Mouse (Mus musculus) kidney, adult 9 months (tissue): Measurements from ENCODE around the gene Tmem206.
A peak's percentile ranks its signal among the peaks of the same experiment; 100 is the strongest.

Source experiments
- DNase-seq: peaks from one replicate; pipeline ENCODE4 v3.0.0; 2022

Tmem206 gene

DNA sequence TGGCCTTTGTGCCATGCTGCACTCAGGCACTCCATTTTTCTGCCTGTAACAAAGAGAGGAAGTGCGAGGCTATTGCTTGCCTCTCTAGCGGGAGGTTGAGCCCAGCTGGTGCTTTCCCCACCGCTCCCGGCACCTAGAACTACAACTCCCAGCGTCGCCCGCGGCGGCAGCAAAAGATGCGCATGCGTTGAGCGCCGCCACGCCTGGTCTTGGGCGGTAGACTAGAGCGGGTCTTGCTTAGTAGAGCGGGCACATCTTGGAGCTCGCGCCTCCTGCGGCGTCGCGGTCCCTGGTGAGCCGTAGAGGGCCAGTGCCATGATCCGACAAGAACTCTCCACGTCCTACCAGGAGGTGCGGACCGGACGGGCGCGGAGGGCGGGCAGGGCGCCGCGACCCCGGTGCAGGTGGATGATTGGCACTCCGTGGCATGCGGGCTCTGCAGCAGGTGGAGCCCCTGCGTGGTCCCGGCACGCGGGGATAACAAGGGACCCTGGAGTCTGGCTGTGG, at the start of gene Tmem206:
TSS of gene Tmem206 (plus strand) at position 187 of the 507 bp plus-strand sequence.
- DNase-seq = peak; percentile 95

DNA sequence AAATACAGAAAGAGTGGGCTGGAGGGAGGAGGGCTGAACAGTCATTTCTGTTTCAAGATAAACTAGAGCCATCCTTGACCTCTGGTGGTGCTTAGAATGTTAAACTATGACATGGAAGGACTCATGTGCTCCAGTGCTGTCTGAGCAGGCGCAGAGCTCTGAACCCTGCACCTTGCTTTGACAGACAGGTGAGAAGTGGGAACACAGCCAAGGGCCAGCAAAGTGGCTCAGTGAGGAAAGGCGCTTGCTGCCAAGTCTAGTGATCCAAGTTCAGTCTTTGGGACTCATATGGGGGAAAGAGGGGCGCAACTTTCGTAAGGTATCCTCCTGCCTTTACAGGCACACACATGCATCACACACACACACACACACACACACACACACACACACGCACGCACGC, 49.5 kb upstream of the Tmem206 start:
- peak; percentile 39 for DNase-seq

GRCm38 (mm10) chr1:191277549-191278059, 48.1 kb upstream of the Tmem206 start:
- DNase-seq = peak; percentile 84

GRCm38 (mm10) chr1:191278324-191278723, 47.4 kb upstream of the Tmem206 start:
- no peak for DNase-seq

DNA sequence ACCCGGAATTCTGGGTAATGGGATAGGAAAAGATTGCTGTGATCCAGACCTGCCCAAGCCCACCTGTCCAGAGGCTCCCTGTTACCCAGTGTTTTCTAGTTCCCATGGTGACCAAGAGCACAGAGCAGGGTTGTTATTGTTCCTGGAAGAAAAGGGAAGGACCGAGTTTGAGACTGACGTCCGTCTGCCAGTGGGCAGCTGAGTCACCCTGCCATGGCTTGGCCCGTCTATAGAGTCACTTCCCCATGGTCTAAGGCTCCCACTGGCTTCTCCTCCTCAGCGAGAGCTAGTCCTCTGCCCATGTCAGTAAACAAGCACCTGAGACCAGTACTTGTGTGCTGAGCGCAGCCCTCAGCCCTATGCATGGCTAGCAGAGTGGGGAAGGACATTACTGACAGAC, 44.5 kb upstream of the Tmem206 start:
- DNase-seq = no peak

DNA sequence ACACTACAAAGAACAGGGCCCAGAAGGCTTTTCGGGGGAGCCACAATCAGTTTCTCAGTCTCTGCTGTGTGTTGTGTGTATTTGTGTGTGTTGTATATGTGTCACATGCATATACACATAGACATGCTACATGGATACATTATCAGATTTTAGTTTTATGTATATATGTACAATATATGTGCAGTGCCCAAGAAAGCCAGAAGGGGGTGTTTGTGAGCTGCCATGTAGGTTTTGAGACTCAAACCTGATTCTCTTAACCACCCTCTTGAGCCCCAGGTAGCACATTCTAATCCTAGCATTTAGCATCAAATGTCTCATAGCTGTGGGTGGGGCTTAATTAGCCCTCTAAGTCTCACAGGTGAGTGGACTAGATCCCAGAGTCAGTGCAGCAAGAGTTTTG, 43.4 kb upstream of the Tmem206 start:
- no peak for DNase-seq

- DNase-seq = peak; percentile 36
Measured at GRCm38 (mm10) chr1:191283110-191284040, 42.3 kb upstream of the Tmem206 start.

- no peak for DNase-seq
Measured at GRCm38 (mm10) chr1:191284502-191284901, 41.2 kb upstream of the Tmem206 start.

- peak; percentile 63 for DNase-seq
Measured at GRCm38 (mm10) chr1:191288762-191289161, 37.0 kb upstream of the Tmem206 start.

DNA sequence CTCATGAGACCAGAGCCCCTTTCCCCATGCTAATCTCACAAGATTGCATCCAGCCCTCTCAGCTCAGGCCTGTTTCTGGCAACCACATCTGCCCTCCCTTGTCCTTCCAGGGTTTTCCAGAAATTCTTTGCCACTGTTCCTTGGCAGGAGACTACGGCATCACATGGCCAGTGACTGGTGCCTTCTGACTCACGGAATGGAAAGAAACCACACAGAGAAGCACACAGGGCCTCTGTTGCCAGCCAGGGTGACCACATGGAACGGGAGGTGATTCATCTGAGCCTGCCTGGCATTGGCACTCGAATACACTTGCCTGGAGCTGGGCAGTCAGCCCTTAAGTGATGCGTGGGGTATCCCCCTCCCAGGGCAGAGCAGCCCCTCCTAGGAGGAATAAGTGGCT, 33.4 kb upstream of the Tmem206 start:
- peak; percentile 69 for DNase-seq

DNA sequence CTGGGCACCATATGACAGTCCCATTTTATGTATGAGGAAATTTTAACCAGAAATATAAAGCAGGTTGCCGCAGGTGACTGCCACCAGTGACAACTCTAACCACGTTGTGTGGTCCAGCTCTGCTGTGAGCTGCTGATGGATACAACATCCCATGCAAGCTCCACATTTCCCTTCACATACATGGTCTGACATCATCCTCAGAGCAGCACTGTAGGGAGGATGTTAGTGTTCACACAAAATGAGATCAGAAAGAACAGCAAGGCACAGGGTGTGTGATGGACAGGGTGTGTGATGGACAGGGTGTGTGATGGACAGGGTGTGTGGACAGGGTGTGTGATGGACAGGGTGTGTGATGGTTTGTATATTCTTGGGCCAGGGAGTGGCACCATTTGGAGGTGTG, 32.7 kb upstream of the Tmem206 start:
- no peak for DNase-seq

DNA sequence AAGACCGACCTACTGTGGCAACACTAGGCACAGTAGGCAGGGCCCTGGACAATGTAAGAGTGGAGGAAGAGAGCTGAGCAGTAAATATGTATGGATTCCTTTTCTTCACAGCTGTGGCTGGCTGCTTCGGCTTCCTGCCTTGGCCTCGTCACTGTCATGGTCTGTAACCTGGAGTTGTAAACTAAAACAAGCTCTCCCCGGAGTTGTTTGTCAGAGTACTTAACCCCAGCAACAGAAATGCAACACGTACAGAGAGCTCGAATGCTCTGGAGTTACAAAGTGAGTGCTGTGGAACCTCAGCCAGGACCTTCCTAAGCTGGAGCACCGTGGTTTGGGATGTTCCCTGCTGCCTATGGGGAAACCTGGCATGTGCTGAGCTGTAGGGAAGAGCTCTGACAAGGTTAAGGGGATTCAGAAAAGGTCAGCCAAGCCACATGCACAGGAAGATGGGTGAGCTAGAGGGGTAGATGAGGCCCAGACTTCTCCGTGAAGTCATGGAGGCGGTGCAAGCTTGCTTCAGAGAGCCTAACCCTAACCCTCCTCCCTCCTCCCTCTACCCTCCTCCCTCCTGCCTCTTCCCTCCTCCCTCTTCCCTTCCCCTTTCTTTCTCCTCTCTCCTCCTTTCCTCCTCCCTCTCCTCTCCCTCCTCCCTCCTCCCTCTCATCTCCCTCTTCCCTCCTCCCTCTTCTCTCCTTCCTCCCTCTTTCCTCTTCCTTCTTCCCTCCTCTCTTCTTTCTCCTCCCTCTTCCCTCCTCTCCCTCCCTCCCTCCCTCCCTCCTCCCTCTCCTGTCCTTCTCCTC, 31.5 kb upstream of the Tmem206 start:
- no peak for DNase-seq

DNA sequence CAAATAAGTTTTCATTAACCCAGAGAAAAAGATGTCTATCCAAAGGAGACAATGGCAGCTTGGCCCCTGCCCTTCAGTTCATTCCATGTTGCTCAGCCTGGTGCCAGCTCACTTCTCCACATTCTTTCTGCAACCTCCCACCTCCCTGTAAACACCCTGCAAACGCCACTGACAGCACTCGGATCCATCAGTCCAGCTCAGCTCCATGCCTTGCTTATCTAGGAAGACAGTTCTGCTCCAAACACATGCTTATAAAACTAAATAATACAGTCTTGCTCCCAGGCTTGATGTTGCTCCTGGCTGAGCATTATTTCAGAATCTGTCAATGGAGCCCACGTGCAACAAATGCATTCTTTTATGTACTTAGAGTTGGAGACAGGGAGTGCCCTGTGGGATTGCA, 29.9 kb upstream of the Tmem206 start:
- DNase-seq = no peak

GRCm38 (mm10) chr1:191296445-191296844, 29.3 kb upstream of the Tmem206 start:
- DNase-seq = peak; percentile 61

GRCm38 (mm10) chr1:191298304-191298703, 27.4 kb upstream of the Tmem206 start:
- no peak for DNase-seq

DNA sequence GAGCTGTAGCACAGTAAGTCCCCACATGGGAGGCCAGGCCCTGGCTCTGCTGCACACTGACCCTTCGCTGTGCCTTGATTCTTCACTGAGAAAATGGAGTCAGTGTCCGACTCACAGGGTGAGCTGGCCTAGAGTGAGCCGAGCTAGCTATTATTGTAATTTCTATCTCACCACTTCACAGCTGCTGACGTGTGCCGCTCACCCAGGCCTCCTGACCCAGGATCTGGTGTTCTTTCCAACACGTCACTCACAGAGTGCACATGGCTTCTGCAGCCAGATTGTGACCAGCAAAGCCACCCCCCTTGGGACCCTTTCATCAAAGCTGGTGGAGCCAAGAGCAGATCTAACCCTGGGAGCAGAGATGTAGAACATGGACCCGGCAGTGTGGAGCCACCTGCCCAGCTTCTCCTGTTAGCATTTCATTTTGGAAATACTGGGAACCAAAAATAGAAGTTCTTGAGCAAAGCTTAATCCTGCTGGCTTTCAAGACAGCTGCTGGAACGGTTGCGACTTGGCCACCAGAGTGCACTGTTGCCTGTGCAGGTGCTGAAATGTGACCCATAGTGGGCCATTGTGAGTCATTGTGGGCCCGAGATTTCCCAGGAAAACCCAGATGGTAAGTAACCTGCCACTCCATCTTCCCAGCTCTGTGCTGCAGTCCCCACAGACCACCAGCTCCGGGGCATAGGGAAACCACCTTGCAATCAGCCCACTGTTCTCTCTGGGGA, 26.3 kb upstream of the Tmem206 start:
- peak; percentile 55 for DNase-seq

DNA sequence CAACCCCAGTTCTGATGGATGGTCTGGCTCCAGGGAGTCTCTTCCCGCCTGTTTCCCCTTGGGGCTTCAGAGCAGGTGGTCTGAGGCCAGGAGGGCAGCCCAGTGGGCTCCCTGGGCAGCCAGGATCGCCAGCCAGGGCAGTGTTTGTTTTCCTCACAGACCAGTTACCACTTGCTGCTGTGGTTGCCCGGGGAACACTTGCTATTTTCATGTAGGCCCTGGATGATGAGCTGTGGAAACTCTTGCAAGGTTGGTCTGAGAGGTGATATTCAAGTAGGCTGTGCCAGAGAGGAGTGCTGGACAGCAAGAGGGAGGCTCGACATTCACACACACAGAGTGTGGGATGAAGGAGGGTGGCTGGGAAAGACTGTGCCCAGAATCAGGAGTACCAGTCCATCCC, 23.8 kb upstream of the Tmem206 start:
- no peak for DNase-seq

GRCm38 (mm10) chr1:191303736-191304135, 22.0 kb upstream of the Tmem206 start:
- no peak for DNase-seq

DNA sequence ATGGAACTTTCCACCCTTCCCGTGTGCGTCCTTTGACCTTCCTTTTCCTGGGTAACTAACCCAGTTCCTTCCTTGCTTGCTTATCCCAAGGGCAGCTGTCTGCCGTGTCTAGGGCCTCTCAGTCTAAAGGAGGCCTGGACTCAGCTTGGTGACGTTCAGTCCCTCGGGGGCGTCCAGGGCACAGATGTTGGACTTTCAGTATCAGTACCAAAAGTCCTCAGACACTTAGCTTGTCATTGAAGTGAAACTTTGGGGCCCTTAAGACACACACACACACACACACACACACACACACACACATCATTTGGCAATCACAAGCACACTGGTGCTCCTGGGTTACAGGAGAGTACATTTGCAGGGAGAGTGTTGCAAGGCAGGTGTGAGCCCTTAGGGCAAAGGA, 21.5 kb upstream of the Tmem206 start:
- no peak for DNase-seq

- no peak for DNase-seq
Measured at GRCm38 (mm10) chr1:191305610-191306009, 20.1 kb upstream of the Tmem206 start.

DNA sequence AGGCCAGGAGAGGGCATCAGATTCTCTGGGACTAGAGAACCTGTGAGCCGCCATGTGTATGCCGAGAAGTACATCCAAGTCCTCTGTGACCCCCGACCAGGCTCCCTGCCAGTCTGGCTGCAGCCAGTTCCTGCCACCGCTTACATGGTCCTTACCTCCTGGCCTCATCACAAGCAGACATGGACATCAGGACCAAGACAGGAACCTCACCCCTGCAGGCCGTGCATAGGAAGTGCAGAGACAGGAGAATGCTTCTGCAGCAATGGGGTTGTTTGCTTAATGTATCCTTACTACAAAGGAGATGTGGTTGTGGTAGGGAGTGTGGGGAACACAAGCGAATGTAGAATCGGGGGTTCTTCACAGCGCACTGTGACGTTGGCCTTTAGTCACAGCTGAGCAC, 19.4 kb upstream of the Tmem206 start:
- DNase-seq = no peak

DNA sequence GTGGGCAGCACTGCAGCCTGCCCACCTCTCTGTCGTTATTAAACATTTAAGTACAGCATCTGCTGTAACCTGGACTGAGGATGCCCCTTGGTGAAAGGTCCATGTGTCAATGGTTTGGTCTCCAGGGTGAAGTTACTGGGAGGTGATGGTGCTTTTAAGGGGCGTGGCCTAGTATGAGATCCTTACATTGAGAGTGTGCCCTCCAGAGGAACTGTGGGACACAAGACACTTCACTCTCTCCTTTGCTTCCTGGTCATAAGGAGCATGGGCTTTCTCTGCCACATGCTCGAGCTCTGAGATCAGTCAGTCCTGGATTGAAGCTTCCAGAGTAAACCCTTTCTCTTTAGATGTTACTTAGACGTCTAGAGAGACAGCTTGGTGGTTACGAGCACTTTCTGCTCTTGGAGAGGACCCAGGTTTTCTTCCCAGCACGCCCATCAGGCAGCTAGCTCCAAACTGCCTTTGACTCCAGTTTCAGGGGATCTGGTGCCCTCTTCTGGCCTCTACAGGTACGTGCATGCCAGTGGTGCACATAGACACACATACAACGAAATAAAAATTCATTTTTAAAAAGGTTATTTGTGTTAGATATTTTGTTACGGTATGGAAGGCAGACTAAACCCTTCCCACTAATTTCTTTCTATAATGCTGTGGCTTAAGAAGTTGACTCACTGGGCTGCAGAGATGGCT, 17.8 kb upstream of the Tmem206 start:
- no peak for DNase-seq
